Mouse (Mus musculus) heart, postnatal 14 days (tissue): ENCODE measurements at regions not wholly inside any gene's neighbourhood (a gene's known extent, or its start where the extent isn't known, plus 50 kb on each side); places are given as distances from the start of the nearest gene placed in this dataset.

ENCODE experiments used
- DNase-seq, 2 experiments: peaks; one replicate each; pipeline ENCODE4 v3.0.0; 2021 to 2022
- intact Hi-C: fragments of 180-260 bp; cut with DNase I; formaldehyde crosslinking; loops from one replicate; pipeline ENCODE4 v1.15.1; 2025

- DNase-seq: peak in 1 of 2 experiments; percentile 20
- intact Hi-C loops: no loop called here
Measured at GRCm38 (mm10) chr4:35417866-35418265, 191.9 kb upstream of the C9orf72 start.

- DNase-seq: no peak
- intact Hi-C loops: no loop called here
Measured at GRCm38 (mm10) chr4:35413488-35413887, 187.5 kb upstream of the C9orf72 start.

DNA sequence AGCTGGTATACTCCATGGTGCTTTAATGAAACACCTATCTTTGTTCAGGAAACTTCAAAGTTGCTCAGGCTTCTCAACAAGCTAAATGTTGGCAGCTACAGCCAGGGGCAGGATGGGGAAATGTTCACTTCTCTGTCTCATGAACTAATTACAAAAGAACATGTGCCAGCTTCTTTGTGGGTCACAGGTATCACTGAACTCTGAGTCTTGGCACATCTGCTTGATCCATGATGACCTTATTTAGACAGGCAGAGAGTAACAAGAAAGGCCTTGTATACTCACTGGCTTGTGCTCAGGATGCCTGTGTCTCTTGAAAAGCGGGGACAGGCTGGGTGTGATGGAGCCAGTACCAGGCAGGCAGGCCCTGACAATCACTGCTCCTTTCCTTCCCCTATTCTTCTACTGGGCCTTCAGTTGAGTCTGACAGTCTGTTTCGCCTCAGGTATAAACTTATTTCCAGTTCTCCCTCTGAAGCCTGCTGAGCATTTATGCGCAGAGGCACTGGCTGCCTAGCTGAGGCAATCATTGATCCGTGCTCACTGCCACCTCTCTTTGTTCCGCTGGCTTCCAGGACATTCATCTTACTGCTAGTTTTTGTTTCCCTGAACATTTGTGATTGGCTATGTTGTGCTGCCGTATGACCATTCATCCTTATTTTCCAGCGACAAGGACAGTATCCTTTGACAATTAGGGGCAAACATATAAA lies 179.5 kb upstream of the C9orf72 start:
- intact Hi-C loops: no loop called here
- no peak for DNase-seq

GRCm38 (mm10) chr4:35404068-35404467 lies 178.1 kb upstream of the C9orf72 start:
- intact Hi-C loops: no loop called here
- no peak for DNase-seq

DNA sequence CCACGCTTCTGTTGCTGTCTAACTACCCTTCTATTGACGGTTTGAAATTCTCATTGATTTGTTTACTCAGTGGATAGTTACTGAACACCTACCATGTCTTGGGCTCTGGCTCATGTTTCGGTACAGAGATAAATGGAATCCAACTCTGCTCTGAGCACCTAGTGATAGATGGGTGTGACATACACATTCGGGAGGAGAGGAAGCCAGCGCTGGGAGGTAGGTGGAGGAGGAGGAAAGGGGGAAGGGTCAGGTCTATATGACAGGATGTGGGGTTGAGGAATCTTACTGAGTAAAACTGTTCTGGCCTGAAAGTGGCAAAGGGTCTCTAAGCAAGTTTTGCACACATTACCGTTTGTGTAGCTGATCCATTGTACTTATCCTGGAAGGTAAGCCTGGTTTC lies 177.6 kb upstream of the C9orf72 start:
- intact Hi-C loops: no loop called here
- DNase-seq: no peak

GRCm38 (mm10) chr4:35402376-35403133 lies 176.6 kb upstream of the C9orf72 start:
- no peak for DNase-seq
- intact Hi-C loops: no loop called here

DNA sequence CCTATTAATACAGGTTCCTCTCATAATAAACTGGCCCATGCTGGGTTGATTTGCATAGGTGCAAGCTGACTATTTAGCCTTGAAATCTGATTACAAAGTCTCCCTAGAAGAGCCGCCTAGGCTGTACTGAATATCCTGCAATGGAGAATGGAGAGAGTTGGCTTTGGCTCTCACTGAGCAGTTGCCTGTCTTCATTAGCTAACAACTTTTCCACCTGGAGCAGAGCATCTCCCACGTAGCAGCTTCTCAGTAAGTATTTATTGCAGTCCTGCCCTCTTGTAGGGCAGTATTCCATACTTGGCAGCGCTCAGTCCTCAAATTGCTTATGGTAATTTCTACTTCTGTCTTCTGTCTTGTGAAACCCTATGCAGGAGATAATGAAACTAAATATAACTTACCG lies 175.8 kb upstream of the C9orf72 start:
- DNase-seq: no peak
- intact Hi-C loops: no loop called here

DNA sequence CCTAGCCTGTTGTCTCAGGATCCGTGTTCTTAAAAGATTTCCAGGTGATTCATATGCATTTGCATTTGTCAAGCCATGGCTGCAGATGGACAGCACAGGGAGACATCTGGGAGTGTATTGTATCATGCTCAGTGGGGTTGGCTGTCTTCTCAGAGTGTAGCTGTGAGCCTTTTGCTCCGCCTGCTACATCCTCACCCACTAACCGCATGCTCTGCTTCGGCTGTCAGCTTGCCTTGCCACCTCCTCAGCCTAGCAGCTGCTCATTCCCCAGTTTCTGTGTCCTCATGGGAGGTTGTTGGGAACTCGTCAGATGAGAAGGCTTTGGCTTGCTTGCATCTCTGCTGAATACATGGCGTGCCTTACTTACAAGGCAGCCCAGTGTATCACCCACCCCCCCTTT lies 174.5 kb upstream of the C9orf72 start:
- no peak for DNase-seq

DNA sequence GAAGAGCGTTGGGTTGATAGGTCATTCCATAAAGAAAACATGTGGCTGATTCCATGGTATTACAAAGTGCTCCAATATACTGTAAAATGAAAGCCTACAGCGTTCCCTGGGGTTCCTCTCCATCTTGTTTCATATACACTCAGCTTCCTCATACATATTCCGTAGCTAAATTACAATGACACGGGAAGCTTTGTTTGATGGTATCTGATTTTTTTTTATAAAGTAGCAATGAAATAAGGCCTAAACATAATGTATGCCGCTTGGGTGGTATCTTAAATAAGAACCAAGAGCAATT lies 169.6 kb upstream of the C9orf72 start:
- no peak for DNase-seq
- intact Hi-C loops: no loop called here

More for the DNA sequence above, 174.5 kb upstream of the C9orf72 start:
- intact Hi-C loops: no loop called here

GRCm38 (mm10) chr4:35394821-35395582 lies 169.0 kb upstream of the C9orf72 start:
- DNase-seq: no peak
- intact Hi-C loops: no loop called here

GRCm38 (mm10) chr4:35375791-35376190 lies 149.8 kb upstream of the C9orf72 start:
- intact Hi-C loops: no loop called here
- DNase-seq: no peak

GRCm38 (mm10) chr4:35373213-35373860 lies 147.4 kb upstream of the C9orf72 start:
- intact Hi-C loops: no loop called here
- DNase-seq: no peak

- intact Hi-C loops: no loop called here
- DNase-seq: peak; percentile 71 to 80
Measured at GRCm38 (mm10) chr4:35372528-35373212, 146.7 kb upstream of the C9orf72 start.

DNA sequence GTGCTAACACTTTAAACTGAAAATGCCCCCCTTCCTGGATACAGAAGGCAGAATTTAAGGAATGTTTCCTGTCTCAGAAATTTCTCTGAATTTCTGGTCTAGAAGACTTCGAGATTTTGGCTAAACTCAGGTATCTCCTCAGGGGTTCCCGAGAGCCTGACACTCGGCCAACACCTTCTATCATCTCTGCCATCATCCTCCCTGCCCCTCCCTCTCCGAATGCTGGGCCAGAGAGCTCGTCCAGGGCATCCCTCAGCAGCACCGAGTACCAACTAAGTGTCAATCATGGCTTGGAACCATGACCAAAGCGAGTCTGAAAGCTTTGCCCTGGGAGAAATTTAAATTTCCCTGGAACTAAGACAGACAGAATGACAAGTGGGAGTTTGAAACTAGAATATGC lies 138.2 kb upstream of the C9orf72 start:
- DNase-seq: no peak
- intact Hi-C loops: no loop called here

GRCm38 (mm10) chr4:35362176-35362575 lies 136.2 kb upstream of the C9orf72 start:
- intact Hi-C loops: no loop called here

DNA sequence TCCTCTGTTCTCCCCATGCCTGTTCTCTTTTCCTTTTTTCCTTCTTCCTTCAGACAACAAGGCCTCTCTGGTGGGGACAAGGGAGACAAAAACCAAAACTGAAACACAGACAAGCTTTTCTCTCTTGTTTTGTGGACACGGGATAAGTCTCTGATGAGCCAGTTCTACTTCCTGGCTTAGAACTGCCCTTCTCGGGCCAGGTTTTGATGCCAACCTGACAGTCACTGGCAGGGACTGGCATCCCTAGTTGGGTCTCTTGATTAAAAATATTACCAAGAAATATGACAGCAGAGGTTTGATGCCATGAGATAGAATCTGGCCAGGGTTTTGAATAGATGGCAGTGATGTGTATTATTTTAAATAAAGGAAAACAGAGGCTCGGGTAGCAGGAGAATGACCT lies 133.4 kb upstream of the C9orf72 start:
- intact Hi-C loops: no loop called here

More at GRCm38 (mm10) chr4:35362176-35362575, 136.2 kb upstream of the C9orf72 start:
- DNase-seq: no peak

GRCm38 (mm10) chr4:35356904-35357563 lies 131.1 kb upstream of the C9orf72 start:
- DNase-seq: no peak
- intact Hi-C loops: no loop called here

More for the DNA sequence above, 133.4 kb upstream of the C9orf72 start:
- no peak for DNase-seq

DNA sequence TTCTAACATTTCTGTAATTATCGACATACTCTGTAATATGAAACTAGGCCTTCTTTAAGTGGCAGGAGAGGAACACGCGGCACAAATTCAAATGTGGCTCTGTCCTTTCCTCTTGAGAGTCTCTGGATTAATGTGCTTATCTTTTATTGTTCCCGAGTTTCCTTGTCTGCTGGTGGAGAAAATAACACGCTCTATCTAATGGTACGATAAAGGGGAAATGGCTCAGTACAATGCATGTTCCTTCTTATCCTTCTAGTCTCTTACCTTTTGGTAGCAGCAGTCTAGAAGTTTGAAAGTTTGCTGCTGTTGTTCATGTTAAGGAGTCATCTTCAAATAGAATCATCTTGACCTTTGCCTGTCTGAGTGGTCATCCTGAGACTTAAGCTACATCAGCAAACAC lies 130.1 kb upstream of the C9orf72 start:
- intact Hi-C loops: no loop called here

DNA sequence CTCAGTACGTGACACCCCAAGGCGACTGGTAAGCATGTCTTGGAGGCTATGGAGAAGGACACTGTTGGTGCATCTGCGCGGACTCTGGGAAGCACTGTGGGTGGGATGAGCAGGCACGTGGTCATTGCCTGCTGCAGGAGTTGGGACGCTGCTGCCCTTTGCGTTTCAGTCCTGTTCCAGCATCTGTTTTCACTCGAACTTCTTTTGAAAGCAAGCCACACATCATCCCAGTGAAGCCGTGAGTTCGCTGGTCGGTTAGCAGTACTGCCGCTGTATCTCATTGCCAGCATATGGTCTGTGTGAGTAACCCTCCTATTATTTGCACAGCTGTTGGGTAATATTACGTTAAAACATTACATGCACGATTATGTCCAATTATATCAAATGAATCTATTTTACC lies 128.1 kb upstream of the C9orf72 start:
- DNase-seq: peak in 1 of 2 experiments; percentile 6
- intact Hi-C loops: no loop called here

More for the DNA sequence above, 130.1 kb upstream of the C9orf72 start:
- DNase-seq: no peak

GRCm38 (mm10) chr4:35352606-35353005 lies 126.6 kb upstream of the C9orf72 start:
- DNase-seq: no peak
- intact Hi-C loops: no loop called here
